ENCODE assay signal across 35 mouse cellular contexts in genomic region chr6:122964562-122964961, GRCm38 (mm10). TPM values are rescaled to one million over a fixed set of nuclear protein-coding genes. Genes with fewer than 3 reads are reported as not detected.
A peak's percentile ranks its signal among the peaks of the same experiment; 100 is the strongest.
DNase-seq lines count a peak whose midpoint lies in the region; ATAC-seq and TF ChIP-seq lines count a peak whose summit lies in the region.
"Had no signal": no experiment of that assay in that cellular context is flagged by ENCODE, and none has a peak within 500 bp of the region (broad histone marks: within the 10 kb centered on the region; RNA-seq: fewer than 3 reads in every experiment).

No protein-coding gene starts in this region.

- H3K9ac ChIP-seq in ES-Bruce4 (ENCODE audit: low read depth, poor library complexity, severe bottlenecking) = no peak overlapping the region
- H3K9ac ChIP-seq: embryonic facial prominence, embryonic 13.5 days; forebrain, embryonic 12.5 days; forebrain, postnatal 0 days; heart, embryonic 15.5 days; kidney, embryonic 15.5 days; liver, embryonic 13.5 days; stomach, embryonic 15.5 days had no signal

- H3K27me3 ChIP-seq in ES-Bruce4 (ENCODE audit: control insufficient read depth, insufficient read depth, low read length, poor library complexity, severe bottlenecking) = no peaks in the 10 kb centered on the region
- H3K27me3 ChIP-seq: embryonic facial prominence, embryonic 13.5 days; forebrain, embryonic 12.5 days; heart, embryonic 15.5 days; kidney, embryonic 15.5 days; liver, embryonic 13.5 days; stomach, embryonic 15.5 days had no signal

- DNase-seq in 416B (ENCODE audit: low read depth) (peak; percentile 47), ZHBTc4 (ENCODE audit: low read depth, low spot score) (peak; percentile 19)
- no peak for DNase-seq in spleen, postnatal 36 days (ENCODE audit: low spot score in 2 of 2)
- no peak for DNase-seq in thymus, postnatal 10 days (ENCODE audit: low spot score in 2 of 2)
- DNase-seq in gastrocnemius, postnatal 10 days = no peak
- DNase-seq: adrenal gland, postnatal 14 days; B cell, adult 2 months; cerebellum, adult 11-12 months; cerebellum, adult 9-11 months; forebrain, postnatal 0 days; kidney, adult 18-20 months; layer of hippocampus, postnatal 36 days; left cerebral cortex, postnatal 4 days; liver, embryonic 13.5 days; lung, adult 2 months; lung, postnatal 10 days; thymus, postnatal 36 days had no signal

- no peak for TF ChIP-seq POLR2A in ES-Bruce4 (IDR thresholded peaks at IDR 0.05; ENCODE audit: insufficient read depth, low read length)

- no peaks in the 10 kb centered on the region for H3K36me3 ChIP-seq in ES-Bruce4 (ENCODE audit: control insufficient read depth, insufficient read depth, low read length, poor library complexity, severe bottlenecking)
- H3K36me3 ChIP-seq: embryonic facial prominence, embryonic 13.5 days; forebrain, embryonic 12.5 days; heart, embryonic 10.5 days; heart, embryonic 15.5 days; kidney, embryonic 15.5 days; liver, embryonic 13.5 days; stomach, embryonic 15.5 days had no signal

- no peak overlapping the region for H3K27ac ChIP-seq in ES-Bruce4 (ENCODE audit: insufficient read depth, low read length)
- H3K27ac ChIP-seq: embryonic facial prominence, embryonic 13.5 days; forebrain, embryonic 12.5 days; heart, embryonic 10.5 days; heart, embryonic 15.5 days; kidney, embryonic 15.5 days; liver, embryonic 13.5 days; stomach, embryonic 15.5 days had no signal

- ATAC-seq in megakaryocyte progenitor cell, adult 5-6 weeks (replicated peaks; ENCODE audit: poor library complexity) = peak; percentile 86
- ATAC-seq: forebrain, postnatal 0 days; hindbrain, embryonic 16.5 days; midbrain, embryonic 16.5 days had no signal

- peak; percentile 32 for TF ChIP-seq CTCF in ES-Bruce4 (IDR thresholded peaks at IDR 0.05; ENCODE audit: low read depth, low read length)

- no peak for TF ChIP-seq EP300 in ES-Bruce4 (IDR thresholded peaks at IDR 0.05; ENCODE audit: insufficient read depth, low read depth, low read length)

- no peaks in the 10 kb centered on the region for H3K4me1 ChIP-seq in ES-Bruce4 (ENCODE audit: control insufficient read depth, insufficient read depth, low read length)
- H3K4me1 ChIP-seq: embryonic facial prominence, embryonic 13.5 days; forebrain, embryonic 12.5 days; heart, embryonic 10.5 days; heart, embryonic 15.5 days; kidney, embryonic 15.5 days; liver, embryonic 13.5 days; stomach, embryonic 15.5 days had no signal

- H3K4me3 ChIP-seq in ES-Bruce4 (ENCODE audit: low read depth, low read length) = no peak overlapping the region
- H3K4me3 ChIP-seq: embryonic facial prominence, embryonic 13.5 days; forebrain, embryonic 12.5 days; heart, embryonic 10.5 days; heart, embryonic 15.5 days; kidney, embryonic 15.5 days; liver, embryonic 13.5 days; stomach, embryonic 15.5 days had no signal

- H3K9me3 ChIP-seq in ES-Bruce4 (replicated peaks; ENCODE audit: control insufficient read depth, insufficient read depth, low read length, poor library complexity, severe bottlenecking) = peaks cover 14% of the 10 kb centered on the region
- H3K9me3 ChIP-seq: embryonic facial prominence, embryonic 13.5 days; forebrain, embryonic 12.5 days; heart, embryonic 10.5 days; heart, embryonic 15.5 days; liver, embryonic 13.5 days; stomach, embryonic 15.5 days had no signal

RNA-seq across cellular contexts. Expression of gene Clec4a3, which starts 12.2 kb away (rescaled TPM):
- not detected in 2 replicates for polyA plus RNA-seq in ES-Bruce4 (2011; ENCODE audit: insufficient read depth, insufficient read length, low read depth, missing spikeins)
- total RNA-seq in megakaryocyte progenitor cell, adult 5-6 weeks (2015) = 3.1 and 3.3 TPM in 2 replicates
- total RNA-seq in megakaryocyte progenitor cell, adult 5-6 weeks (2017) = 0.41 and 5.4 TPM in 2 replicates
- total RNA-seq in gastrocnemius, postnatal 10 days (2021) = 1 to 10 TPM; 1.9 to 2.7 TPM

RNA-seq across cellular contexts. Expression of gene Clec4a4, which starts 25.6 kb away (rescaled TPM):
- polyA plus RNA-seq in ES-Bruce4 (2011; ENCODE audit: insufficient read depth, insufficient read length, low read depth, missing spikeins) = not detected in 2 replicates
- total RNA-seq in megakaryocyte progenitor cell, adult 5-6 weeks (2015) = not detected in 2 replicates
- not detected in 2 replicates for total RNA-seq in megakaryocyte progenitor cell, adult 5-6 weeks (2017)
- total RNA-seq in gastrocnemius, postnatal 10 days (2021) = not detected
- total RNA-seq: adrenal gland, postnatal 14 days; gastrocnemius, adult 8-10 months; heart, postnatal 25 days; layer of hippocampus, postnatal 36 days; left cerebral cortex, postnatal 4 days had no signal
- polyA plus RNA-seq: embryonic facial prominence, embryonic 13.5 days; forebrain, embryonic 12.5 days; forebrain, postnatal 0 days; gonadal fat pad, adult 2 months; heart, embryonic 10.5 days; heart, embryonic 15.5 days; hindbrain, embryonic 11.5 days; hindbrain, embryonic 16.5 days; intestine, embryonic 14.5 days; kidney, embryonic 15.5 days; limb, embryonic 14.5 days; liver, embryonic 13.5 days; lung, adult 2 months; midbrain, embryonic 11.5 days; midbrain, embryonic 16.5 days; neural tube, embryonic 11.5 days; stomach, embryonic 15.5 days had no signal

RNA-seq across cellular contexts. Expression of gene Clec4a1, which starts 42.9 kb away (rescaled TPM):
- not detected in 2 replicates for polyA plus RNA-seq in ES-Bruce4 (2011; ENCODE audit: insufficient read depth, insufficient read length, low read depth, missing spikeins)
- 2.1 and 2.9 TPM in 2 replicates for total RNA-seq in megakaryocyte progenitor cell, adult 5-6 weeks (2015)
- 0.79 and 0.81 TPM in 2 replicates for total RNA-seq in megakaryocyte progenitor cell, adult 5-6 weeks (2017)
- 1 to 10 TPM; 2.4 to 2.8 TPM for total RNA-seq in gastrocnemius, postnatal 10 days (2021)

Comparison
In these comparisons a context has a peak if more than half of its experiments do, and no peak if none do; other contexts are left out.
1. DNase-seq: peak in 416B (single experiment) and ZHBTc4 (single experiment); none in spleen, postnatal 36 days (0 of 2), thymus, postnatal 10 days (0 of 2) and gastrocnemius, postnatal 10 days (single experiment).